Mouse (Mus musculus): Measurements from ENCODE around the gene Ptgdr. TPM values are rescaled to one million over a fixed set of nuclear protein-coding genes. Genes with fewer than 3 reads are reported as not detected.
"Not testable (repeated sequence)": the region's sequence is repeated elsewhere in the genome, so short reads cannot be mapped to it uniquely, and the experiment has no call there.

Ptgdr gene
- polyA plus RNA-seq (2012; rRNA removed) = 0.72 and 1.1 TPM in 2 replicates

GRCm38 (mm10) chr14:44858868-44859613 is at the start of gene Ptgdr:
Gene Ptgdr, minus strand, starts transcription at chr14:44859375.
- H3K27ac ChIP-seq (ENCODE audit: insufficient read depth, low read length) = no peak within 1 kb of the TSS
- peak within 1 kb of the TSS; percentile 38; the same call in 1 of the 2 replicates for H3K4me3 ChIP-seq (ENCODE audit: insufficient read depth, low read length)
- no peaks in the 10 kb centered on the region for H3K4me1 ChIP-seq (ENCODE audit: control insufficient read depth, insufficient read depth, low read length)
- TF ChIP-seq POLR2A (IDR thresholded peaks at IDR 0.05; ENCODE audit: extremely low read depth, insufficient read depth, low read length) (no peak), CTCF (IDR thresholded peaks at IDR 0.05; ENCODE audit: extremely low read depth, insufficient read depth, low read length) (no peak)

GRCm38 (mm10) chr14:44907774-44908173 is 48.6 kb upstream of the Ptgdr start:
- Histone ChIP-seq H3K4me3 (ENCODE audit: insufficient read depth, low read length) (no peak overlapping the region), H3K4me1 (ENCODE audit: control insufficient read depth, insufficient read depth, low read length) (no peaks in the 10 kb centered on the region), H3K27ac (ENCODE audit: insufficient read depth, low read length) (no peak overlapping the region)
- TF ChIP-seq POLR2A (IDR thresholded peaks at IDR 0.05; ENCODE audit: extremely low read depth, insufficient read depth, low read length) (no peak), CTCF (IDR thresholded peaks at IDR 0.05; ENCODE audit: extremely low read depth, insufficient read depth, low read length) (no peak)

- Histone ChIP-seq H3K4me3 (ENCODE audit: insufficient read depth, low read length) (no peak overlapping the region), H3K4me1 (ENCODE audit: control insufficient read depth, insufficient read depth, low read length) (no peaks in the 10 kb centered on the region), H3K27ac (ENCODE audit: insufficient read depth, low read length) (no peak overlapping the region)
- no peak for TF ChIP-seq POLR2A (IDR thresholded peaks at IDR 0.05; ENCODE audit: extremely low read depth, insufficient read depth, low read length)
- no peak for TF ChIP-seq CTCF (IDR thresholded peaks at IDR 0.05; ENCODE audit: extremely low read depth, insufficient read depth, low read length)
These were observed 45.0 kb upstream of the Ptgdr start for GRCm38 (mm10) chr14:44904199-44904598.

GRCm38 (mm10) chr14:44901735-44902134 is 42.6 kb upstream of the Ptgdr start:
- H3K4me3 ChIP-seq (ENCODE audit: insufficient read depth, low read length); H3K4me1 ChIP-seq (ENCODE audit: control insufficient read depth, insufficient read depth, low read length); H3K27ac ChIP-seq (ENCODE audit: insufficient read depth, low read length): not testable (repeated sequence)

- no peak overlapping the region for H3K4me3 ChIP-seq (ENCODE audit: insufficient read depth, low read length)
- H3K27ac ChIP-seq (ENCODE audit: insufficient read depth, low read length) = no peak overlapping the region
- no peak for TF ChIP-seq POLR2A (IDR thresholded peaks at IDR 0.05; ENCODE audit: extremely low read depth, insufficient read depth, low read length)
- TF ChIP-seq CTCF (IDR thresholded peaks at IDR 0.05; ENCODE audit: extremely low read depth, insufficient read depth, low read length) = no peak
- no peaks in the 10 kb centered on the region for H3K4me1 ChIP-seq (ENCODE audit: control insufficient read depth, insufficient read depth, low read length)
These were observed 32.4 kb upstream of the Ptgdr start for GRCm38 (mm10) chr14:44891387-44892132.

GRCm38 (mm10) chr14:44869686-44870085 is 10.5 kb upstream of the Ptgdr start:
- H3K4me3 ChIP-seq (ENCODE audit: insufficient read depth, low read length) = no peak overlapping the region
- TF ChIP-seq CTCF (IDR thresholded peaks at IDR 0.05; ENCODE audit: extremely low read depth, insufficient read depth, low read length) (no peak), POLR2A (IDR thresholded peaks at IDR 0.05; ENCODE audit: extremely low read depth, insufficient read depth, low read length) (no peak)
- no peaks in the 10 kb centered on the region for H3K4me1 ChIP-seq (ENCODE audit: control insufficient read depth, insufficient read depth, low read length)
- H3K27ac ChIP-seq (ENCODE audit: insufficient read depth, low read length) = no peak overlapping the region

- TF ChIP-seq POLR2A (IDR thresholded peaks at IDR 0.05; ENCODE audit: extremely low read depth, insufficient read depth, low read length) = no peak
- no peak for TF ChIP-seq CTCF (IDR thresholded peaks at IDR 0.05; ENCODE audit: extremely low read depth, insufficient read depth, low read length)
- Histone ChIP-seq H3K4me1 (ENCODE audit: control insufficient read depth, insufficient read depth, low read length) (no peaks in the 10 kb centered on the region), H3K4me3 (ENCODE audit: insufficient read depth, low read length) (no peak overlapping the region), H3K27ac (ENCODE audit: insufficient read depth, low read length) (no peak overlapping the region)
These were observed 6.5 kb upstream of the Ptgdr start for GRCm38 (mm10) chr14:44865661-44866060.

GRCm38 (mm10) chr14:44863086-44863485 is 3.9 kb upstream of the Ptgdr start:
- no peak for TF ChIP-seq POLR2A (IDR thresholded peaks at IDR 0.05; ENCODE audit: extremely low read depth, insufficient read depth, low read length)
- H3K4me3 ChIP-seq (ENCODE audit: insufficient read depth, low read length) = no peak overlapping the region
- H3K4me1 ChIP-seq (ENCODE audit: control insufficient read depth, insufficient read depth, low read length) = no peaks in the 10 kb centered on the region
- no peak overlapping the region for H3K27ac ChIP-seq (ENCODE audit: insufficient read depth, low read length)

GRCm38 (mm10) chr14:44861161-44861560 is 2.0 kb upstream of the Ptgdr start:
- no peak for TF ChIP-seq CTCF (IDR thresholded peaks at IDR 0.05; ENCODE audit: extremely low read depth, insufficient read depth, low read length)
- TF ChIP-seq POLR2A (IDR thresholded peaks at IDR 0.05; ENCODE audit: extremely low read depth, insufficient read depth, low read length) = no peak
- Histone ChIP-seq H3K27ac (ENCODE audit: insufficient read depth, low read length) (no peak overlapping the region), H3K4me3 (ENCODE audit: insufficient read depth, low read length) (no peak overlapping the region)

GRCm38 (mm10) chr14:44858372-44858771 is 803 bp downstream of the Ptgdr start:
- Histone ChIP-seq H3K4me3 (ENCODE audit: insufficient read depth, low read length) (peak overlapping the region; percentile 38; the same call in 1 of the 2 replicates), H3K4me1 (ENCODE audit: control insufficient read depth, insufficient read depth, low read length) (no peaks in the 10 kb centered on the region), H3K27ac (ENCODE audit: insufficient read depth, low read length) (no peak overlapping the region)
- TF ChIP-seq POLR2A (IDR thresholded peaks at IDR 0.05; ENCODE audit: extremely low read depth, insufficient read depth, low read length) (no peak), CTCF (IDR thresholded peaks at IDR 0.05; ENCODE audit: extremely low read depth, insufficient read depth, low read length) (no peak)

More at GRCm38 (mm10) chr14:44861161-44861560, 2.0 kb upstream of the Ptgdr start:
- no peaks in the 10 kb centered on the region for H3K4me1 ChIP-seq (ENCODE audit: control insufficient read depth, insufficient read depth, low read length)
